Mouse (Mus musculus): ENCODE measurements around the gene Eno2.
"Not testable (repeated sequence)": the region's sequence is repeated elsewhere in the genome, so short reads cannot be mapped to it uniquely, and the experiment has no call there.

Eno2 gene

DNA sequence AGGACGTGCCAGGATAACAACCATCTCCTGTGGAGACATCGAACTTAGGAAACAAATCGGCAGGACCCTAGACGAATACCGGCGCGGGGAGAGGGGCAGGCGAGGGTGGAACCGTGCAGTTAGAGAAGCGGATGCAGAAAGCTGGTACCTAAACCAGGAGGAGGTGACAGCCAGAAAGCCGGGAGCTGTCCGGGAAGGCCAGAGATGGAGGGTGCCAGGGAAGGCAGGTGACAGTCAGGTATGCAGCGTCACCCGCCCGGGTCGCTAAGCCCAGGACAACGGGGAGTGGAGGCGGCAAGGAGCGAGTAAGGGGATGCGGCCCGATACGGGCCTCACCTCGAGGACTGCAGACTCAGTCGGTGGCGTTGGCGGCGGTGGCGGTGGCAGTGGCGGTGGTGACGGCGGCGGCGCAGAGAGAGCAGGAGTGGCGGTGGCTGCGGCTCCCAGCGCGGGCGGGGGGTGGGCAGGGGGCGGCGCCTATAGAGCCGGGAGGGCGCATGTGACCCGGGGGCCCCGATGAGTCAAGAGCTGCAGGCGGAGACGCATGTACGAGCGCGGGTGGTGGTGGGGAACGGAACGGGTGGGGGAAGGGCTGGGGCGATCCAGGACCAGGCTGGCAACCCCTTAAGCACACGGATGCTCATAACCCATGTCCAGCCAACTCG is at the start of gene Eno2:
Gene Eno2, minus strand, starts transcription at position 573 of the 665 bp plus-strand sequence.
- DNase-seq: peak; percentile 87

DNA sequence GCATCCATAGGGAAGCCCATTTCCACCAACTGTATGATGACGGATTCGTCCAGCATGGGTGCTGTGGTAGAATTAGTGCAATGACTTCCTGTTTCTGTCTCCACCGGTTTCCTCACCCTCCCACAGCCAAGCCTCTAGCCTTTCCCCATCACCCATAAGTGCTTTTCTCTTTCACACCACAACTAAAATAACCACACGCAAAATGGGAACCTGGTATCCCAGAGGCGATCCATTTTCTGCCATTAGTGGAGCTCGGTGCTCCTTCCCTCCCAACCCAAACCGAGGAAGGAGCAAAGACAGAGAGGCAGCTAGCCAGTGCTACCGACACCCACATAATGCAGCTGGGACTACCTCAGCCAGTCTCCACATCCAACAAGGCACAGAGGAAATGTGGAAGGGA is 48.5 kb upstream of the Eno2 start:
- DNase-seq: no peak

DNA sequence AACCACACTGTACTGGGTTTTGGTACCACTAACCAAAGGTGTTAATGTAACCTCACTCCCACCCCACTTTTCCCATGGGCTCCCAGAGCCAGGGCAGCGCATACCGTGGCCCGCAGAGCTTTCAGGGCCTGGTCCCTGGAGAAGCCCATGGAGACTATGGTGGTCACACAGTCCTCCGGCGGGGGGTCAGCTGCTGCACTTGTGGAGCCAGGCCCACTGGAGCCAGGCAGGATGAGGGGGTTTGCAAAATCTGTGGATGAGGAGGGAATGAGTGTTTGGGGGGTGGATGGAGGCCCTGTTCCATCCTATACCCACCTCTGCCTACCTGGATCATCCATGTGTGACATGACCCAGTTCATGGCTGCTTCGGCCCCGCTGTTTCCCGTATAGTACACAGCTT is 48.1 kb upstream of the Eno2 start:
- no peak for DNase-seq

DNA sequence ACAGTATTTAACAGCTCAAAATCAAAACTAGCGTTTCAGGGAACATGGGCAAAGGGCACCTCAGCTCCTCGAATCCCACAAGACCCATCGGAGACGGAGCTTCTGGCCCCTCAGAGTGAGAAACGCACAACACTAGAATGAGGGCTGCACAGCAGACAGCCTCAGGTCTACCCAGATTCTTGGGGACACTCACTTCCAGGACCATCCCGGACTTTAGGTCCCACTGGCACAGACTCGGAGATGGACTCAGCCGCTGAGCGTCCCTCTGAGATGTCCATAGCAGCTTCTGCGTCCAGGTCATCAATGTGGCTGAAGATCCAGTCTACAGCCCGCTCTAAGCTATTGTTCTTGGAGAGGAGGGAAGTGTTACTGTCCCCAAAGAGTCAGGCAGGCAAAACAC is 47.7 kb upstream of the Eno2 start:
- DNase-seq: no peak

DNA sequence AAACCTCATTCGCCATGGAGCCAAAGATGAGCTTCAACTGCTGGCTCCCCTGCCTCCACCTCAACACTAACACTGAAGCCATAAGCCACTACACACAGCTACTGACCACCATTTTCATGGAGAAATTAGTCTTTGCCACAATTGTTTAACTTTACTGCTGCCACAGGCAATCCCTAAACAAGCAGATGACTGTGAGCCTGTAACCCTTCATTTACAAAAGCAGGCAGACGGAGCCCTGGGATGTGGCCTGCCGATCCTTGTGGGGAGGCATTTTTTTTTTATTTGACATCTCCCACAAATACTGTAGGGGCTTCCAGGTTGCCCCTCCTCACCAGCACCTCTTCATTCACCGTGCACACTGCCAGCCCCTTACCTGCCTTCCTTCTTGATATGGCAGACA is 47.1 kb upstream of the Eno2 start:
- DNase-seq: no peak

DNA sequence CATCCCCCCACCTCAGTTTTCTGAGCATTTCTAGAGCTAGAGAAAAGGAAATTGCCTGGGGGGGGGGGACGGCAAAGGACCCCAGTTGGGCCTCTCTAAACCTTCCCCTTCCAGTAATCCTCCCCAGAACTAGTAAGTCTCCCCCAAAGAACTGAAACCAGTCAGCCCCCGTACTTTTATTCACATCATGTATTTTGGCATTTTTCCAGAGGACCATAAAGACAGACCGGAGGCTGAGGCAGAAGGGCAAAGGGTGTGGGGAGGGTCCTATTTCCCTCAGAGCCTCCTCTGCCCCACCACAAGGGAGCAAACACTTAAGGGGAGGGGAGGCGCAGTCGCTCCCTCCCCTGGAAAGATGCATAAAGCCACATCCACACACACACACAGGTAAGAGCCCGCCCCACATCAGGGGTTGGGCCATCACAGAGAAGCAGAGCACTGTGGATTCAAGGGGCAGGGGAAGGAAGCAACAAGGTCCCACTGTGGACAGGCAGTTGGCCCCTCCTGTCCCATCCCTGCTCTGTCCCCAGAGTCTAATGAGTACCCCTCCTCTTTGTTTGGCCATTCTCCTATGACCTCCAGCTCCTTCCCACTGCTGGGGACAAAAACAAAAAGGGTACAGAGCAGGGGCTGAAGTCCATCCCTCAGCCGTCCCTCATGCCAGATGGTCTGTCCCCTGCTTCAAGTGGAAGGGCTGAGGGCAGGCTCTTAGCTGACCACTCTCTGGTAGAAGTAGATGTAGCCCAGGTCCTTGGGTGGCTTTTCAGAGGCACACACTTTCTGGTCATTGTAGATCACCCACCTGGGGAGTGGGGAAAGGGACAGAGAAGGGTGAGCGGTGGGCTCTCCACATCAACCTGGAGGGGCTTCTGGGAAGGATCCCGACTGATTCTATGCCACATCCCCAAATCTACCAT is 45.6 kb upstream of the Eno2 start:
- DNase-seq: no peak

DNA sequence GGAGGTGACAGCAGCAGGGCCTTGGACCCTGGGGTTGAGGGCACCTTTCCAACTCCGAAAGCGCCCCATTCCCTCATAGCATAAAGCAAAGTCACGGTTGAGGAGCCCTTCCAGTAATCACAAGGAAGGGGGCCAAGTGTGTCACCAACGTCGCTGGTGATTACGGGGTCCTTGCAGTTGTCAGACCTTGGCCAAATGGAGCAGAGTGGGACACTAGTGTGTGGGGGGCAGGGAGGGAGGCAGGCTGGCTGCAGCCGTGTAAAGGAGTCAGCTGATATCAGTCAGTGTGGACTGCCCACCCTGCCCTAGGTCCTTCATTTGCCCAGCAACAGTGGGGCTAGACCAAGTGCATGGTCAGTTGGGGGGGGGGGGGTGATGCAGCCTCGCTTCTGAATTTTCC is 45.0 kb upstream of the Eno2 start:
- DNase-seq: no peak

DNA sequence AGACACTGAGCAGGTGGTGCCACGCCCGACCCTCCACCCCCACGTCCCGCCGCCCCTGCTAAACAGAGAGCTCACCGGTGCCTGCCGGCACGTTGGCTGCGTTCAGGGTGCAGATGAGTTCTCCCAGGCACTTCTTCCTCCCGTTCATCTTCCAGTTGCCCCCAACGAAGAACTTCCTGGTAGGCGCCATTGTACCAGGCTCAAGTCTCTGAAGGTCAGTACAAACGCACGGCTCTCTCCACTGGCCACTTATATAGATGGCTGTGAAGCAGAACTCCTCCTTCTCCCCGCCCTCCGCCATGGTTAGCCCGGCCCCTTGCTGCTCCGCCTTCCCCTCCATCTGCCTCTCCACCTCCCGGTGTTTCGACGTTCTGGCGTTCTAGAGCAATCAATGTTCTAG is 44.5 kb upstream of the Eno2 start, which contains the start of gene Tpi1:
Gene Tpi1, minus strand, starts transcription at position 364 of the 400 bp plus-strand sequence.
- DNase-seq: peak; percentile 92

DNA sequence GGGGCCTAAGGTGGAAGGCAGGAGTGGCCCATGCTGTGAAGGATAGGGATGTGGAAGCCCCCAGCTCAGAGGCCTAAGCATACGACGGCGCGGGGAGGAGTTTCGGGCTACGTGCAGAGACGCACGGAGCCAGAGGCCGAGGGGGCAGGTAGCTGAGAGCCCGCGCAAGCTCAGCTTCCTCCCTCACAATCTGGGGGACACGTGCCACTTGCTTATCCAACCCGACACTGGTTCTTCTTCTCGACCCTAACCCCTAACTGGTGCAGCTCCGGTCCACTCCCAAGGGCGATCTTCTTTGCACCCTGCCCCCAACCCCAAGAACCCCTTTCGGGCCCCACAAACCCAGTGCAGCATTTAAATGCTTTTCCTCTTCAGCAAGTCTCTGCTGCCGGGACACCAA is 44.0 kb upstream of the Eno2 start:
- DNase-seq: peak; percentile 82

DNA sequence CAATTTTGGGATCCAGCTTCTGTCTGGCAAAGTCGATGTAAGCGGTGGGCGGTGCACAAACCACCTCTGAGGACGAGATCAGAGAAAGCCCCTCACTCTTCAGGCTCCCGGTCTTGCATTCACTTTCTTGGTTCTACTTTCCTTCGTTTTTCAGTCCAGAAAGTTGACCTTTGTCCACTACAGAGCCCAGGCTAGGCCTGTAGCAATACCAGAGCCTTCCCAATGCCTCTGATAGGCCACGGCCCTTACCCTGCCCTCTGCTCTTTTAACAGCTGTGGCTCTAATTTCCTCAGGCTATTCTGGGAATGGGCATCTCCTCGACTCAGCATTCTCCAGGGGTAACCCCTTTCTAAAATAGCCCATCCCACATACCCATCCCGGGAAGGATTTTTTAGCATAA is 43.4 kb upstream of the Eno2 start:
- DNase-seq: no peak

DNA sequence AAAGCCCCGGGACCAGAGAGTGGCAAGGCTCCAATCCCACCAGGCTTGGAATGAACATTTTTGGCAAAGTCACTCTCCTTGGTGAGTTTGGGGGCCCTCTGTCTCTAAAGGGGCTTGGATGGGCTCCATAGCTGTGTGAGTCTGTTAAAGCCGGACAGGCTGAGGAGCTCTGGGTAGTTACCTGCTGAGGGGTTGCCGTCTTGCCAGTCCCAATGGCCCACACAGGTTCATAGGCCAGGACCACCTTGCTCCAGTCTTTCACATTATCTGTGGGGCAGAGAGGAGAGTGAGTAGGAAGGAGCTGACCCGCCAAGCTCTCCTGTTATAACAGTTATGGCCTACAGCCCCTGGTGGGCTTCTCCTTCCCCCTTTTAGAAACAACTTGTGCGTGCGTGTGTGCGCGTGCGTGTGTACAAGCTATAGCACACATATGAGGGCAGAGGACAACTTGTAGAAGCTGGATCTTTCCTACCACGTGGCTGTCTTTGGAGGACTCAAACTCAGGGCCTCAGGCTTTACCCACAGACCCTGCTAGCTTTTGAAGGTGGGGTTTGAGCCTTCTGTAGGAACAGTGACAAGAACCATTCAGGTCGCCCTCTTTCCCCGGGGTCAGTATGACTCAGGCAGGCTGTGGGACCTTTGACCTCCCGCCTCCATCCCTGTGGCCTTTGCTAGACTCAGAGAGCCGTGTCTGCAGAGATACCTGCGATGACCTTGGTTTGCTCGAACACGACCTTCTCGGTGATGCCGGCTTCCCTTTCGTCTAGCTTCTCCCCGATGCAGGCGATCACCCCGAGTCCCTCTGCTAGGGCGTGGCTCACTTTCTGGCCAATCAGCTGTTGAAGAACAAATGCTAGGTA is 42.5 kb upstream of the Eno2 start:
- no peak for DNase-seq

DNA sequence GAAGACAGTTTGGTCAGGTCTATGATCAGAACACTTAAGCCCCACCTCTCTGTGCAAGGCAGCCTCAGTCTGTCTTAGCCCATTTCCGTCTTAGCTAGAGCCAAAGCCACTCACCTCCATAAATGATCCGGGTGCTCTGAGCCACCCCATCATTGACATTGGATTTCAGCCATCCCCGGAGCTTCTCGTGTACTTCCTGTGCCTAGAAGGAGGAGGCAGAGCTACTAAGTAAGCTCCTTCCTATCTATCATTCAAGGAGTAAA is 41.9 kb upstream of the Eno2 start:
- DNase-seq: no peak

DNA sequence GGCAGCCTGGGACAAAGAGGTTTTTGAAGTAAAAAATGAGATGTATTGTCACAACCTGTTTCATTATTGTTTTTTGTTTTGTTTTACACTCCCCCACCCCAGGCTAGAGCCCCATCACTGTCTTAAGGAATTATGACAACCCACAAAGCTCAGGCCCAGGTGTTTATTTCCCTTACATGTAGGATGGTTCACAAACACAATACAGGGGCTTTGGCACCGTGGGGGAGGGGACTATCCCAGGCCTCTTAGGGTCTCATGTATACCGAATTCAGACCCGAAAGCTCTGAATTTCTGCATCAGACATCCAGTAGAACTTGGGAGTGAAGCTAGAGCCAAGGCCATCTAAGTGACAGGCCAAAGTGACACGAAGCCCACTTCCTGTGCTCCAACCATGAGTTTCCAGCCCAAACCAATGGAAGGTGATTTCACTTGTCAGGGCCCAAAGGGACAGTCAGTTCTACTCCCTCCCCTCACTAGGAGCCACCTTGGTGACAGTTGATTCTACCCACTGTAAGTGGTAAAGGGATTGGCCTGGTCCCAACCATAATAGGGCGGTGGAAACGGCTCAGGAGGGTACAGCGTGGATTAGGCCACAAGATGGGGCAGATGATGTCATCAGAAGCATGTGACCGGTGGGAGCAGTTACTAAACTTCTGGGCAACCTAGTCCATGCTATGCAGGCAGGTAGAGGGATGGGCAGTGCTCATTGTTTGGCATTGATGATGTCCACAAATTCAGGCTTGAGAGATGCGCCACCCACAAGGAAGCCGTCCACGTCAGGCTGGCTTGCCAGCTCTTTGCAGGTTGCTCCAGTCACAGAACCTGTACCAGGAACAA is 41.3 kb upstream of the Eno2 start:
- DNase-seq: not testable (repeated sequence)

DNA sequence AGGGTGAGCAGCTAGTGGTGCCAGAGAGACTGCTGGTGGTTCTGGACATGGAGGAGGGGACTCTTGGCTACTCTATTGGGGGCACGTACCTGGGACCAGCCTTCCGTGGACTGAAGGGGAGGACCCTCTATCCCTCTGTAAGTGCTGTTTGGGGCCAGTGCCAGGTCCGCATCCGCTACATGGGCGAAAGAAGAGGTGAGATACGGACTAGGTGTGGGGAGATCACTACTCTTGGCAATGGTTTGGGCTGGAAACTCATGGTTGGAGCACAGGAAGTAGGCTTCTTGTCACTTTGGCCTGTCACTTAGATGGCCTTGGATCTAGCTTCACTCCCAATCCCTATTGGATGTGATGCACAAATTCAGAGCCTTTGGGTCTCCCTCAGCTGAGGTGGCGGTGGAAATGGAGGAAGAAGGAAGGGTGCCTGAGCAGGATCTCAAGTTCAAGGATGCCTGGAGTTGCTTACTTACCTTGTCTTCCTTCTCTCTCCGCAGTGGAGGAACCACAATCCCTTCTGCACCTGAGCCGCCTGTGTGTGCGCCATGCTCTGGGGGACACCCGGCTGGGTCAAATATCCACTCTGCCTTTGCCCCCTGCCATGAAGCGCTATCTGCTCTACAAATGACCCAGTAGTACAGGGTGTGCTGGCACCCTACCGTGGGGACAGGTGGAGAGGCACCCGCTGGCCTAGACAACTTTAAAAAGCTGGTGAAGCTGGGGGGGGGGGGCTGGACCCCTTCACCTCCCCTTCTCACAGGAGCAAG is 40.5 kb upstream of the Eno2 start:
- DNase-seq: no peak

DNA sequence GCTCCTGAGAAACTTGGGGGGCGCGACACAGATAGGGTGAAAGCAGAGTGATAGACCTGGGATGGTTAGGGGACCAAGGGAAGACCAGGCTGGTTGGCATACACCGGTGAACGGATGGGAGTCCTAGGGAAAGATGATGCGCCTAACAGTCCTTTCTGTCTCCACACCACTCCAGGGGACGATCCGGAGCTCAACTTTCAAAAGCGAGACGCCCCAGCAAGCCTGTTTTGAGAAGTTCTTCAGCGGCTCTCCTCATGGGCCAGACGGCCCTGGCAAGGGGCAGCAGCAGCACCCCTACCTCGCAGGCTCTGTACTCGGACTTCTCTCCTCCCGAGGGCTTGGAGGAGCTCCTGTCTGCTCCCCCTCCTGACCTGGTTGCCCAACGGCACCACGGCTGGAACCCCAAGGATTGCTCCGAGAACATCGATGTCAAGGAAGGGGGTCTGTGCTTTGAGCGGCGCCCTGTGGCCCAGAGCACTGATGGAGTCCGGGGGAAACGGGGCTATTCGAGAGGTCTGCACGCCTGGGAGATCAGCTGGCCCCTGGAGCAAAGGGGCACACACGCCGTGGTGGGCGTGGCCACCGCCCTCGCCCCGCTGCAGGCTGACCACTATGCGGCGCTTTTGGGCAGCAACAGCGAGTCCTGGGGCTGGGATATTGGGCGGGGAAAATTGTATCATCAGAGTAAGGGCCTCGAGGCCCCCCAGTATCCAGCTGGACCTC is 39.7 kb upstream of the Eno2 start:
- peak; percentile 61 for DNase-seq

DNA sequence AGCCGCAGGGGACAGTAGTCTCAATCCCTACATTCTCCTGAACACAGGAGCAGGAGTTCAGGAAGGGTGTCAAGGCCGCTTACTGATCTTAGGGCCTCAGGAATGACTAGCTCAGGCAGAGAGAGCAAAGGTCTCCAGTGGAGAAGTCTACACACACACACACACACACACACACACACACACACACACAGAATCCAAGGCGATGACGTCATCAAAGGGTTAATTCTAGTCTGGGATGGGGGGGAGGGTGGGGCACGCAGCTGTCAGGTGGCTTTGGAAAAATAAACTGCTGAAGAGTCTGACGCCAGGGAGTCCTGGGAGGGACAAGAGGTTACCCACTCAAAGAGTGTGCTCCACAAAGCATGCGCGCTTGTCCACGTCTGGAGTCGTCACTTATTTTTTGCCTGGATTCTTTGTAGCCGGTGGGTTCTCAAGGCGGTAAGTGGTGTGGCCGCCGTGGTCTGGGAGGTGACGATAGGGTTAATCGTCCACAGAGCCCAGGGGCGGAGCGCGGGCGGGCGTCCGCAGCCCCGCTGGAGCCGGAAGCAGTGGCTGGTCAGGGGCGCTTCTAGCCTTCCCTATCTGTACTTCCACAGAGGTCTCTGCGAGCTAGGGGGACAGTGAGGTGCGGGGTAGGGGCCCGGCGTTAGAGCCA is 39.0 kb upstream of the Eno2 start, which contains the start of gene Spsb2:
Gene Spsb2, plus strand, starts transcription at position 304 of the 655 bp plus-strand sequence.
- no peak for DNase-seq

DNA sequence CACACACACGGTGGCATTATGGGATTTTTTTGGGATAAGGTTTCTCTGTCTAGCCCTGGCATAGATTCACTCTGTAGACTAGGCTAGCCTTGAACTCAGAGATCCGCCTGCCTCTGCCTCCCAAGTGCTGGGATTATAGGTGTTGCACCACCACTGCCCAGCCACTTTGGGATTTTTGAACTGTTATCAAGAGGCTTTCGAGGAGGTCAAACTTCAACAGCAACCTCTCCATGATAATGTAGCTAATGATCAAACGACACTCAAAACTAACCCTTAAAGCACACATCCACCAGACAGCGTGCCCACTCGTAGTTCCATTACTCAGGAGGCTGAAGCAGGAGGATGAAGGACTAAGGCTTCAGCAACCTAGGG is 38.5 kb upstream of the Eno2 start:
- no peak for DNase-seq

DNA sequence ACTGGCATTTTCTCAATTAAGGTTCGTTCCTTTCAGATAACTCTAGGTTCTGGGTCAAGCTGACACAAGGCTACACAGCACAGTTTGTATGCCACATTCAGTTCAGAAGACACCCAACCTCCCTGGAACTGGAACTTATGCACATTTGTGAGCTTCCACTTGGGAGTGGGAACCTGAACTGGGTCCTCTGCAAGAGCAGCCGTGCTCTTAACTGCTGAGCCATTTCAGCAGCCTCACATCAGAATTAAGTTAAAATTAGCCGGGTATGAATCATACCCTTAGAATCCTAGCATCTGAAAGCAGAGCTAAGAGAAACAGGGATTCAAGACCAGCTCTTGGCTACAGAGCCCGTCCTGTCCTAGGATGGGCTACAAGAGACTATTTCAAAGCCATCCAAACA is 37.9 kb upstream of the Eno2 start:
- DNase-seq: peak; percentile 55

DNA sequence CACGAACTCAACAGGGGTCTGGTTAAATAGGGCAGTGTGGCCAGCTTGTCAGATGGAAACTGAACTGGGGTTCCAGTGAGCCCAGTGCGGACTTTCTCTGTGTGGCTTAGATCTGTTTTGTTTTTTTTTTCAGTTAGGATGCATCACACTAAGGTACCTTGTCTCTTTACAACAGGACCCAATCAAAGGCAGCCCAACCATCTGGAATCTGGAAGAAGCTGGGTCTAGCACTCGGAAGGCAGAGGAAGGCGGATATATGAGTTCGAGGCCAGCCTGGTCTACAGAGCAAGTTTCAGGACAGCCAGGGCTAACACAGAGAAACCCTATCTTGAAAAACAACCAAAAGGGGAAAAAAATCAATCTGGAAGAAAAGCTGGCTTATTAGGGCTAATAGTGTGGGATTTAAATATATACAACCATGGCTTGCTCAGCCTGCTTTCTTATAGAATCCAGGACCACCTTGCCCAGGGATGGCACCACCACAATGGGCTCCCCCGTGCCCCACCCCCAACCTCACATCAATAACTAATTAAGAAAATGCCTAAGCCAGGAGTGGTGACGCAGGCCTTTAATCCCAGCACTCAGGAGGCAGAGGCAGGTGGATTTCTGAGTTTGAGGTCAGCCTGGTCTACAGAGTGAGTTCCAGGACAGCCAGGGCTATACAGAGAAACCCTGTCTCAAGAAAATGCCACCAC is 37.1 kb upstream of the Eno2 start:
- DNase-seq: no peak

Measured in right cerebral cortex, adult 18-20 months (tissue).